Mouse (Mus musculus): ENCODE measurements at regions not wholly inside any gene's neighbourhood (a gene's known extent, or its start where the extent isn't known, plus 50 kb on each side); places are given as distances from the start of the nearest gene placed in this dataset.
A peak's percentile ranks its signal among the peaks of the same experiment; 100 is the strongest.

- no peak overlapping the region for H3K4me2 ChIP-seq (replicated peaks; ENCODE audit: low read depth, low read length)
- no peaks in the 10 kb centered on the region for H3K4me1 ChIP-seq (ENCODE audit: insufficient read depth, low read depth, low read length)
- H3K27ac ChIP-seq (ENCODE audit: low read length), result no peak overlapping the region
- no peak for ATAC-seq
- no peaks in the 10 kb centered on the region for H3K36me3 ChIP-seq (ENCODE audit: insufficient read depth, low read length)
- TF ChIP-seq EP300 (IDR thresholded peaks at IDR 0.05) (no peak), CTCF (IDR thresholded peaks at IDR 0.05) (no peak)
- 85% methylated on average over 8 of the region's 8 CpGs for WGBS
- H3K9ac ChIP-seq (replicated peaks; ENCODE audit: low read depth), result no peak overlapping the region
- no peak for DNase-seq (ENCODE audit: low spot score)
- no peaks in the 10 kb centered on the region for H3K9me3 ChIP-seq (ENCODE audit: low read length)
- H3K4me3 ChIP-seq (ENCODE audit: low read depth, low read length), result no peak overlapping the region
- no peaks in the 10 kb centered on the region for H3K27me3 ChIP-seq (replicated peaks; ENCODE audit: insufficient read depth, low read length)
These were observed 110.5 kb upstream of the Hs6st1 start for GRCm38 (mm10) chr1:35957425-35958372.

- DNase-seq (ENCODE audit: low spot score) (no peak), ATAC-seq (no peak)
- Histone ChIP-seq H3K9ac (replicated peaks; ENCODE audit: low read depth) (no peak overlapping the region), H3K27ac (ENCODE audit: low read length) (no peak overlapping the region), H3K36me3 (ENCODE audit: insufficient read depth, low read length) (no peaks in the 10 kb centered on the region), H3K4me3 (ENCODE audit: low read depth, low read length) (no peak overlapping the region), H3K27me3 (replicated peaks; ENCODE audit: insufficient read depth, low read length) (no peaks in the 10 kb centered on the region), H3K9me3 (ENCODE audit: low read length) (no peaks in the 10 kb centered on the region), H3K4me1 (ENCODE audit: insufficient read depth, low read depth, low read length) (no peaks in the 10 kb centered on the region), H3K4me2 (replicated peaks; ENCODE audit: low read depth, low read length) (no peak overlapping the region)
- TF ChIP-seq EP300 (IDR thresholded peaks at IDR 0.05), result no peak
- no peak for TF ChIP-seq CTCF (IDR thresholded peaks at IDR 0.05)
- 85% methylated on average over 4 of the region's 4 CpGs for WGBS
These were observed 108.5 kb upstream of the Hs6st1 start for GRCm38 (mm10) chr1:35959729-35960128.

- no peak for TF ChIP-seq CTCF (IDR thresholded peaks at IDR 0.05)
- no peak for TF ChIP-seq EP300 (IDR thresholded peaks at IDR 0.05)
- Histone ChIP-seq H3K27me3 (replicated peaks; ENCODE audit: insufficient read depth, low read length) (no peaks in the 10 kb centered on the region), H3K4me3 (ENCODE audit: low read depth, low read length) (no peak overlapping the region), H3K9me3 (ENCODE audit: low read length) (no peaks in the 10 kb centered on the region), H3K4me2 (replicated peaks; ENCODE audit: low read depth, low read length) (no peak overlapping the region), H3K27ac (ENCODE audit: low read length) (no peak overlapping the region), H3K4me1 (ENCODE audit: insufficient read depth, low read depth, low read length) (no peaks in the 10 kb centered on the region), H3K9ac (replicated peaks; ENCODE audit: low read depth) (no peak overlapping the region), H3K36me3 (ENCODE audit: insufficient read depth, low read length) (no peaks in the 10 kb centered on the region)
- ATAC-seq (no peak), DNase-seq (ENCODE audit: low spot score) (no peak)
- WGBS, result 64% methylated on average over 2 of the region's 2 CpGs
These were observed 107.4 kb upstream of the Hs6st1 start for GRCm38 (mm10) chr1:35960844-35961243.

- H3K27ac ChIP-seq (ENCODE audit: low read length), result no peak overlapping the region
- WGBS, result 60% methylated on average over 6 of the region's 6 CpGs
- H3K4me3 ChIP-seq (ENCODE audit: low read depth, low read length), result no peak overlapping the region
- peak; percentile 32 for DNase-seq (ENCODE audit: low spot score)
- no peaks in the 10 kb centered on the region for H3K27me3 ChIP-seq (replicated peaks; ENCODE audit: insufficient read depth, low read length)
- no peak overlapping the region for H3K9ac ChIP-seq (replicated peaks; ENCODE audit: low read depth)
- no peaks in the 10 kb centered on the region for H3K36me3 ChIP-seq (ENCODE audit: insufficient read depth, low read length)
- no peaks in the 10 kb centered on the region for H3K9me3 ChIP-seq (ENCODE audit: low read length)
- H3K4me1 ChIP-seq (ENCODE audit: insufficient read depth, low read depth, low read length), result no peaks in the 10 kb centered on the region
- no peak overlapping the region for H3K4me2 ChIP-seq (replicated peaks; ENCODE audit: low read depth, low read length)
- peak; percentile 50 for ATAC-seq
- peak; percentile 22; the same call in 1 of the 2 replicates for TF ChIP-seq EP300 (IDR thresholded peaks at IDR 0.05)
- TF ChIP-seq CTCF (IDR thresholded peaks at IDR 0.05), result no peak
These were observed 106.3 kb upstream of the Hs6st1 start for GRCm38 (mm10) chr1:35961923-35962322.

- Histone ChIP-seq H3K9ac (replicated peaks; ENCODE audit: low read depth) (no peak overlapping the region), H3K4me3 (ENCODE audit: low read depth, low read length) (no peak overlapping the region), H3K36me3 (ENCODE audit: insufficient read depth, low read length) (no peaks in the 10 kb centered on the region), H3K4me2 (replicated peaks; ENCODE audit: low read depth, low read length) (no peak overlapping the region), H3K9me3 (ENCODE audit: low read length) (no peaks in the 10 kb centered on the region), H3K27ac (ENCODE audit: low read length) (no peak overlapping the region), H3K27me3 (replicated peaks; ENCODE audit: insufficient read depth, low read length) (no peaks in the 10 kb centered on the region), H3K4me1 (ENCODE audit: insufficient read depth, low read depth, low read length) (no peaks in the 10 kb centered on the region)
- ATAC-seq, result no peak
- TF ChIP-seq CTCF (IDR thresholded peaks at IDR 0.05), result no peak
- TF ChIP-seq EP300 (IDR thresholded peaks at IDR 0.05), result no peak
- DNase-seq (ENCODE audit: low spot score), result no peak
These were observed 99.7 kb upstream of the Hs6st1 start for GRCm38 (mm10) chr1:35968489-35968888.

GRCm38 (mm10) chr1:35971435-35972189, 96.6 kb upstream of the Hs6st1 start:
- Histone ChIP-seq H3K9me3 (ENCODE audit: low read length) (no peaks in the 10 kb centered on the region), H3K27me3 (replicated peaks; ENCODE audit: insufficient read depth, low read length) (no peaks in the 10 kb centered on the region), H3K4me3 (ENCODE audit: low read depth, low read length) (no peak overlapping the region), H3K27ac (ENCODE audit: low read length) (no peak overlapping the region), H3K4me2 (replicated peaks; ENCODE audit: low read depth, low read length) (no peak overlapping the region), H3K4me1 (ENCODE audit: insufficient read depth, low read depth, low read length) (no peaks in the 10 kb centered on the region), H3K9ac (replicated peaks; ENCODE audit: low read depth) (no peak overlapping the region), H3K36me3 (ENCODE audit: insufficient read depth, low read length) (no peaks in the 10 kb centered on the region)
- 69% methylated on average over 7 of the region's 7 CpGs for WGBS
- no peak for TF ChIP-seq EP300 (IDR thresholded peaks at IDR 0.05)
- TF ChIP-seq CTCF (IDR thresholded peaks at IDR 0.05), result no peak
- no peak for DNase-seq (ENCODE audit: low spot score)
- ATAC-seq, result no peak
